Mouse (Mus musculus) bone marrow, adult 2 months (tissue): ENCODE measurements at regions not wholly inside any gene's neighbourhood (a gene's known extent, or its start where the extent isn't known, plus 50 kb on each side); places are given as distances from the start of the nearest gene placed in this dataset.

Experiments
- CTCF ChIP-seq: fragments of 200-500 bp; IDR thresholded peaks from 2 replicates; pipeline ENCODE4 v1.5.1; 2011; ENCODE audit warnings: low read length, control low read depth; ENCODE audit not compliant: control insufficient read depth, insufficient read depth
- POLR2A ChIP-seq: fragments of 200-500 bp; IDR thresholded peaks from 2 replicates; pipeline ENCODE4 v1.6.1; 2011; ENCODE audit warnings: low read depth, mild to moderate bottlenecking, control low read depth, low read length, borderline replicate concordance; ENCODE audit not compliant: control insufficient read depth

DNA sequence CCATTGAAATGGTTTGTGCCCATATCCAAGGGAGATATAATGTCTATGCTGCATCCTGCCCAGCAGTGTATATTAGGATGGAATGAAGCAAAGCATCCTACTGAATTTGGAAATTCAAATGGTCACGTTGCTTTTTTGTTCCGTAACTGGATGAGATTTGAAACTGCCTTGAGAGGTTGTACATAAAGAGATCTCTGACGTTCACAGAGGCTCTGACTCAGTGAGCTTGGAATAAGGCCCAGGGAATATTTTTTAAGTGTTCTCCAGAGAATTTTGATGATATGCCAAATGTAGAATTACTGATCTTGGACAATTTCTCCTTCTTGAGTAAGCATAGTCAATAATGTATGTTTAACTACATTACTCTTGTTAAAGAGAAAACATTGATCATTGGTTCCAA is 104.2 kb downstream of the Aldh8a1 start:
- no peak for TF ChIP-seq POLR2A
- no peak for TF ChIP-seq CTCF
